Mouse (Mus musculus) heart, embryonic 14.5 days (tissue): ENCODE measurements around the gene Cyth2. TPM values are rescaled to one million over a fixed set of nuclear protein-coding genes. Genes with fewer than 3 reads are reported as not detected.

ENCODE experiments used
- ATAC-seq: fragments of 200-750 bp; cut with Nextera tagmentation; 2 replicates; pipeline ENCODE4 v1.8.0; 2017; ENCODE audit warnings: low read depth, moderate TSS enrichment; ENCODE audit not compliant: insufficient number of reproducible peaks, insufficient read depth, low FRiP score
- H3K27ac ChIP-seq, 2 experiments: fragments of 200-500 bp in 1 of 2; fragments of 300-500 bp in 1 of 2; sonication (generic) in 1 of 2; replicated peaks in 1 of 2; 2 replicates each; pipeline ENCODE4 v1.5.1; 2012 to 2014; ENCODE audit warnings: low read depth in 2 of 2, low read length in 2 of 2, control low read depth in 1 of 2, mild to moderate bottlenecking in 1 of 2, mixed read lengths in 1 of 2; ENCODE audit not compliant: control insufficient read depth in 1 of 2, insufficient read depth in 1 of 2
- H3K27me3 ChIP-seq: fragments of 300-500 bp; sonication (generic); 2 replicates; pipeline ENCODE4 v1.6.1; 2014; ENCODE audit warnings: mild to moderate bottlenecking, low read length, control low read depth; ENCODE audit not compliant: control insufficient read depth, insufficient read depth
- H3K36me3 ChIP-seq: fragments of 300-500 bp; sonication (generic); 2 replicates; pipeline ENCODE4 v1.6.1; 2014; ENCODE audit warnings: mild to moderate bottlenecking, control low read depth, low read length, mixed read lengths; ENCODE audit not compliant: control insufficient read depth, insufficient read depth
- H3K4me1 ChIP-seq, 2 experiments: fragments of 200-500 bp in 1 of 2; fragments of 300-500 bp in 1 of 2; sonication (generic) in 1 of 2; 2 replicates each; pipeline ENCODE4 v1.6.1; 2012 to 2014; ENCODE audit warnings: low read length in 2 of 2, control low read depth in 1 of 2, mixed read lengths in 1 of 2; ENCODE audit not compliant: control insufficient read depth in 2 of 2, insufficient read depth in 2 of 2
- H3K4me2 ChIP-seq: fragments of 300-500 bp; sonication (generic); 2 replicates; pipeline ENCODE4 v1.6.1; 2014; ENCODE audit warnings: mild to moderate bottlenecking, low read length
- H3K4me3 ChIP-seq, 2 experiments: fragments of 200-500 bp in 1 of 2; fragments of 300-500 bp in 1 of 2; sonication (generic) in 1 of 2; 2 replicates each; pipeline ENCODE4 v1.5.1; 2012 to 2014; ENCODE audit warnings: low read length in 2 of 2, mild to moderate bottlenecking in 2 of 2, control low read depth in 1 of 2, low read depth in 1 of 2, moderate library complexity in 1 of 2; ENCODE audit not compliant: control insufficient read depth in 1 of 2, insufficient read depth in 1 of 2
- H3K9ac ChIP-seq: fragments of 300-500 bp; sonication (generic); 2 replicates; pipeline ENCODE4 v1.6.1; 2014; ENCODE audit warnings: mild to moderate bottlenecking, low read length
- H3K9me3 ChIP-seq: fragments of 300-500 bp; sonication (generic); 2 replicates; pipeline ENCODE4 v1.6.1; 2016; ENCODE audit warnings: low read length, control low read depth; ENCODE audit not compliant: control insufficient read depth
- WGBS: fragments of 180-500 bp; shearing (Covaris S2); extraction: QIAGEN DNeasy Blood & Tissue Kit; methylation state at CpG from one replicate; pipeline ENCODE4 v1.1.7; 2014; 5-methylcytosine and 5-hydroxymethylcytosine counted together
- polyA plus RNA-seq: library from polyadenylated mRNA; unstranded; fragments of >200 nt; fragmentation: Nextera tagmentation; extraction: Ambion mirVana; gene quantifications from 2 replicates; pipeline ENCODE4 v1.2.1, GENCODE M21; 2014

Gene Cyth2
- polyA plus RNA-seq, 1 experiment from 2014 or later: 89.7 TPM

GRCm38 (mm10) chr7:45809276-45810075, 4.9 kb downstream of the Cyth2 start:
- peaks cover 69% of the 10 kb centered on the region for H3K36me3 ChIP-seq
- peaks cover 5 to 19% of the 10 kb centered on the region in 2 experiments; a peak in 3 of 4 replicates for H3K4me1 ChIP-seq
- H3K9me3 ChIP-seq: no peaks in the 10 kb centered on the region
- H3K4me2 ChIP-seq: no peak overlapping the region
- H3K9ac ChIP-seq: no peak overlapping the region; the same call in 1 of the 2 replicates
- no peaks in the 10 kb centered on the region for H3K27me3 ChIP-seq
- ATAC-seq: no peak
- no peak overlapping the region; a peak in 1 of 4 replicates for H3K27ac ChIP-seq
- H3K4me3 ChIP-seq: no peak overlapping the region
- 74% methylated on average over 14 of the region's 14 CpGs for WGBS

DNA sequence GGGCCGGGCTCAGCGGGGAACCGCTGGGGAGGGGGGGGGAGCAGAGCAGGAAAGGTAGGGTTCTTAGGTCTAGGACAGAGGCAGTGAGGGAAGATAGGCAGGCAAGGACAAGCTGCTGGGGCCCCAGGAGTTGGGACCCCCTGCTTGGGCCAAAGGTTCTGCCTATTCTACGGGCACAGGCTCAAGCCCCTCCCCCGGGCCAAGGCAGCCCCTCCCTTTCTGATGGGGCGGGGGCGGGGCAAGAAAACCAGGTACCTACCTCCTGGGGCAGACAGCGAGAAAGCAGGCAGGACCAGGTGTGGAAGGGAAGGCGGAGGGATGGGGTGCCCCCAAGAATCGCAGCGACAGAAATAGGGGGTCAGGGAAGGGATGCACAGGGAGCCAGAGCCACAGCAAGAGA, 5.9 kb downstream of the Cyth2 start:
- ATAC-seq: no peak
- no peak overlapping the region for H3K27ac ChIP-seq
- H3K4me1 ChIP-seq: peaks cover 5 to 19% of the 10 kb centered on the region in 2 experiments; a peak in 3 of 4 replicates
- H3K9ac ChIP-seq: no peak overlapping the region
- H3K9me3 ChIP-seq: no peaks in the 10 kb centered on the region
- no peaks in the 10 kb centered on the region for H3K27me3 ChIP-seq
- H3K36me3 ChIP-seq: peaks cover 69% of the 10 kb centered on the region
- H3K4me3 ChIP-seq: no peak overlapping the region
- WGBS: 55% methylated on average over 9 of the region's 11 CpGs
- H3K4me2 ChIP-seq: no peak overlapping the region

DNA sequence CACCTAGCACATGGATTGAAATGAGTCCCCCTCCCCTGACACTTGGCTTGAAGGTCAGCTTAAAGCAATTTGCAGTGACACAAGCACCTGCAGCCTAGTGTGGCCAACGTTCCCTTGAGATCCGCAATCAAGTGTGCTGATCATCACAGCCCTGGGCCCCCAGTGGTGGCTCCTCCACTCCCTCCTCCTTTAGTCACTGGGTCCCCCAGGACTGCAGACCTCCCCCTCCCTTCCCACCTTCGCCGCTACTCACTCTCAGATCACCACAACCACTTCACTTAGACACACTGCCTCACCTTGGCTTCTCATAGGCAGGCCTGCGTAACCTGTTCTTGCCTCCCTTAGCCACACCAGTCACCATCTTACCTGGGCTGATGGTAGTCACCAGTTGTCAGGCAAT, 8.4 kb downstream of the Cyth2 start:
- Histone ChIP-seq H3K9me3 (no peaks in the 10 kb centered on the region), H3K9ac (no peak overlapping the region), H3K4me2 (no peak overlapping the region), H3K27me3 (peaks cover 3% of the 10 kb centered on the region), H3K4me1 (peaks cover 2 to 6% of the 10 kb centered on the region in 2 experiments; a peak in 2 of 4 replicates), H3K27ac (no peak overlapping the region), H3K4me3 (no peak overlapping the region), H3K36me3 (peaks cover 49% of the 10 kb centered on the region)
- ATAC-seq: no peak
- WGBS: 62% methylated on average over 5 of the region's 5 CpGs

GRCm38 (mm10) chr7:45802551-45802950, 11.8 kb downstream of the Cyth2 start:
- Histone ChIP-seq H3K36me3 (peaks cover 15% of the 10 kb centered on the region), H3K4me1 (peaks cover 4 to 18% of the 10 kb centered on the region in 2 experiments; a peak in 3 of 4 replicates), H3K27ac (no peak overlapping the region), H3K4me3 (no peak overlapping the region), H3K4me2 (no peak overlapping the region), H3K9ac (no peak overlapping the region), H3K27me3 (peaks cover 34% of the 10 kb centered on the region), H3K9me3 (no peaks in the 10 kb centered on the region)
- WGBS: 86% methylated on average over 6 of the region's 6 CpGs
- no peak for ATAC-seq

- peaks cover 46% of the 10 kb centered on the region for H3K27me3 ChIP-seq
- no peaks in the 10 kb centered on the region for H3K9me3 ChIP-seq
- H3K4me1 ChIP-seq: peaks cover 4 to 18% of the 10 kb centered on the region in 2 experiments; a peak in 3 of 4 replicates
- ATAC-seq: no peak
- no peak overlapping the region for H3K27ac ChIP-seq
- 0 out of 4 replicates have a peak overlapping the region, but pooled peaks of 1 of the 2 experiments have one; percentile 13 for H3K4me3 ChIP-seq
- under 1% methylated on average over 12 of the region's 12 CpGs for WGBS
- no peak overlapping the region for H3K9ac ChIP-seq
- H3K4me2 ChIP-seq: peak overlapping the region; percentile 61
- H3K36me3 ChIP-seq: peaks cover 3% of the 10 kb centered on the region
Observed at GRCm38 (mm10) chr7:45801348-45801747, 13.0 kb downstream of the Cyth2 start.

DNA sequence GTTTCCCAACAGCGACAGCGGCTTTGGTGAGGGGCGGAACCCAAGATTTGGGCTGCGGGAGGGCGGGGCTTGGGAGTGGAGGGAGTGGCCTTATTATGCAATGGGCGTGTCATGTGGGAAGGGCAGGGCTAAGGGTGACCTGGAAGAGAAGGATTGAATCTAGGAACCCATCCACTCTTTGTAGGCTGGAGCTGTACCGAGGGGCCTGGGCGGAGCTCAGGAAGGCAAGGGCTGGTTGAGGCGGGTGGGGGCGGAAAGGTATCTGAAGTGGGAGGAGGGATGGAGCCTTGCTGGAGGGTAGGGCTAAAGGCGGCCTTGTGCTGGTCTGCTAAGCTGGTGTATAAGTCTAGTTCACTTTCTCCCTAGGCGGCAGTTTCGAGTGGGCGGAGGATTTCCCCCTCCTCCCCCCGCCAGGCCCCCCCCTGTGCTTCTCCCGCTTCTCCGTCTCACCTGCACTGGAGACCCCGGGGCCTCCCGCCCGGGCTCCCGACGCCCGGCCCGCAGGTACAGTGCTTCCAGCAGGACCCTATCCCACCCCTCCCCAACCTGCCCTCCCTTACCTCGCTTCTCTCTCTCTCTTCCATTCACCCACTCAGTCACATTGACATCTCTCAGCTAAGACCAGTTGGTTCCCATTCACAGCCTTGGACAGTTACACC, 13.7 kb downstream of the Cyth2 start:
- Histone ChIP-seq H3K27me3 (peaks cover 51% of the 10 kb centered on the region), H3K9ac (peak overlapping the region; percentile 25; the same call in 1 of the 2 replicates), H3K36me3 (no peaks in the 10 kb centered on the region), H3K27ac (no peak overlapping the region), H3K4me3 (peak overlapping the region in 1 of 2 experiments; percentile 13; a peak in 1 of 4 replicates), H3K4me1 (peaks cover 4 to 18% of the 10 kb centered on the region in 2 experiments; a peak in 3 of 4 replicates), H3K4me2 (peak overlapping the region; percentile 61), H3K9me3 (no peaks in the 10 kb centered on the region)
- WGBS: 5% methylated on average over 24 of the region's 25 CpGs
- ATAC-seq: peak; percentile 24; the same call in 1 of the 2 replicates

GRCm38 (mm10) chr7:45800001-45800400, 14.4 kb downstream of the Cyth2 start:
- Histone ChIP-seq H3K27ac (no peak overlapping the region), H3K4me1 (peaks cover 4 to 18% of the 10 kb centered on the region in 2 experiments; a peak in 3 of 4 replicates), H3K4me2 (peak overlapping the region; percentile 61), H3K36me3 (no peaks in the 10 kb centered on the region), H3K4me3 (0 out of 4 replicates have a peak overlapping the region, but pooled peaks of 1 of the 2 experiments have one; percentile 13), H3K27me3 (peaks cover 54% of the 10 kb centered on the region), H3K9ac (no peak overlapping the region), H3K9me3 (no peaks in the 10 kb centered on the region)
- ATAC-seq: no peak
- WGBS: 42% methylated on average over 7 of the region's 7 CpGs
